Mouse (Mus musculus) E14TG2a.4 (cell line): ENCODE data around the gene Hey2.

Experiments used
- H3K27me3 ChIP-seq: 2 replicates; pipeline ENCODE4 v1.6.1; 2014; ENCODE audit warnings: low read length, control low read depth; ENCODE audit not compliant: insufficient read depth
- H3K36me3 ChIP-seq: 2 replicates; pipeline ENCODE4 v1.6.1; 2014; ENCODE audit warnings: low read length, control low read depth; ENCODE audit not compliant: insufficient read depth
- H3K4me1 ChIP-seq: replicated peaks from 2 replicates; pipeline ENCODE4 v1.6.1; 2014; ENCODE audit warnings: low read depth, low read length, control low read depth
- H3K4me3 ChIP-seq: replicated peaks from 2 replicates; pipeline ENCODE4 v1.5.1; 2014; ENCODE audit warnings: mild to moderate bottlenecking, low read length
- H3K9me3 ChIP-seq: 2 replicates; pipeline ENCODE4 v1.6.1; 2014; ENCODE audit warnings: low read length, control low read depth
- CTCF ChIP-seq: conservative IDR thresholded peaks from 2 replicates; pipeline ENCODE4 v1.5.1; 2014; ENCODE audit warnings: low read length
- NANOG ChIP-seq: IDR thresholded peaks from 2 replicates; pipeline ENCODE4 v1.6.1; 2014; ENCODE audit warnings: borderline replicate concordance, low read length, mixed read lengths
- POU5F1 ChIP-seq: IDR thresholded peaks from 2 replicates; pipeline ENCODE4 v1.6.1; 2014; ENCODE audit warnings: low read length, borderline replicate concordance

Hey2 gene

DNA sequence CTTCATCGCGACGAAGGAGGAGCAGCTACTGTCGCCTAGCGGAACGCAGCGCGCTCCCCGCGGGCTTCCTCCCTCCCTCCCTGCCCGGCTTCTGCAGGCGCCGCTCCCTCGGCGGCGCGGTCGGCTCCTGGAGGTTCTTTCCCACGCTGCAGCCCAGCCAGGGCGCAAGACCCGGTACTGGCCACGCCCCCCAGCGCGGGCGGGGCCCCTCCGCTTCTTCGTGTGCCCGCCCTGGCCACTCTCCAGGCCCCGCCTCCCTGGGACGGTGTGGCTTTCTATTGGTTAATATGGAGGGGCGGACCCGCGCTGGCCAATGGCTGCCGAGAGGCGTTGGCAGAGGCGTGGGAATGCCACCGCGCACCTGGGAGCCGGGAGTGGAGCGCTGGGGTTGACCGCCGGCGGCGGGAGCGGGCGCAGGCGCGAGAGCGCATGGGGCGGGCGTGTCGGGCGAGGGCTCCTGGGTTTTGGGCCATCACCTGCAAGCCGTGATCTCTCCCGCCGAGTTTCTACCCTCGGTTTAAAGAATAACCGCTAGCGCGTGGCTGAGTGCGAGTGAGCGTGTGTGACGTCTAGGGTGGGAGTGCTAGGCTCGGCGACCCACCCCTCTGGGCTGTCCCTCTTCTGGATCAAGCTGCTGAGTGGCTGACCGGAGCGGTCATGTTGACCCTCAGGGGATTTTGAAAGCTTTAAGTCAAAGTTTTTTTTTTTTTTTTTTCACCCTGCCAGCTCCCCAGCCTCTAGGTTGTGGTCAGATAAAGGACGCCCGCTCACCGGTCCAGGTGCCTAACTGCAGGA lies at the start of gene Hey2:
TSS of gene Hey2 (minus strand) at position 159 of the 795 bp plus-strand sequence.
- H3K9me3 ChIP-seq: no peaks in the 10 kb centered on the region
- H3K4me3 ChIP-seq: peak within 1 kb of the TSS; percentile 85
- H3K4me1 ChIP-seq: peaks cover 30% of the 10 kb centered on the region
- H3K36me3 ChIP-seq: no peaks in the 10 kb centered on the region
- H3K27me3 ChIP-seq: peaks cover 64% of the 10 kb centered on the region
- TF ChIP-seq POU5F1: no peak
- no peak for TF ChIP-seq NANOG
- no peak for TF ChIP-seq CTCF

DNA sequence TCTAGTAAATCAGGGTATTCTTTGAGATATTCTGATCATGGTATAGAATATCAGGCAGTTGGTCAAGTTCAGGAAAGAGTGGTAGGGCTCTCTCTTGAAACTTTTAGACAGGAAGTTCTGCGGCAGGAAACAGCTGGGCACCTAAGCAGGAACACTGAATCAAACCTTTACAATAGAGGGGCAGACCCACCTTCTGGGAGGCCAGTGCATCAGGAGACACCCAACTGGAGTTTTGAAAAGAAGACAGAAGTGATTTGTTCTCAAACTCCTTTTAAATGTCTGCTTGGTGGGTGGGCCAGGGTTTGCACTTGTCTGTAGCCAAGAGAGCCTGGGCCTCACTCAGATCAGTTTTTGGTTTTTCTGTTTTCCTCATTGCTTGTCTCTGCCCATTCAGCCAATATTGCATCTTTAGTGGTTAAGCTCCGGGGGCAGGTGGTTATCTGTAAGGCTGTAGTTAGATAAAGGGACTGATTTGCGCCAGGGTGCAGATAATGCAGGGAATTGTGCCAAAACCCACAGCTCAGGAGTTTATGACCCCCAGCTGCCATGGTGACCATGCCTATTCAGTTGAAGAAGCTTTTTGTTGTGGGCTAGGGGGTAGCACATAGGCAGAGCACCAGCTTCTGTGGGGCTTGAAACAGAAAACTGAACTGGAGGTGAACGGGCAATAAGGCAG lies 40.6 kb upstream of the Hey2 start:
- TF ChIP-seq CTCF (no peak), NANOG (no peak), POU5F1 (no peak)
- Histone ChIP-seq H3K36me3 (no peaks in the 10 kb centered on the region), H3K4me3 (no peak overlapping the region), H3K4me1 (peaks cover 6% of the 10 kb centered on the region), H3K27me3 (no peaks in the 10 kb centered on the region), H3K9me3 (peaks cover 6% of the 10 kb centered on the region; the same call in 1 of the 2 replicates)

- Histone ChIP-seq H3K4me1 (peaks cover 6% of the 10 kb centered on the region), H3K36me3 (no peaks in the 10 kb centered on the region), H3K4me3 (no peak overlapping the region), H3K27me3 (no peaks in the 10 kb centered on the region), H3K9me3 (peaks cover 6% of the 10 kb centered on the region; the same call in 1 of the 2 replicates)
- TF ChIP-seq POU5F1: no peak
- TF ChIP-seq CTCF: no peak
- TF ChIP-seq NANOG: no peak
These were observed 38.5 kb upstream of the Hey2 start for GRCm38 (mm10) chr10:30881109-30881508.

DNA sequence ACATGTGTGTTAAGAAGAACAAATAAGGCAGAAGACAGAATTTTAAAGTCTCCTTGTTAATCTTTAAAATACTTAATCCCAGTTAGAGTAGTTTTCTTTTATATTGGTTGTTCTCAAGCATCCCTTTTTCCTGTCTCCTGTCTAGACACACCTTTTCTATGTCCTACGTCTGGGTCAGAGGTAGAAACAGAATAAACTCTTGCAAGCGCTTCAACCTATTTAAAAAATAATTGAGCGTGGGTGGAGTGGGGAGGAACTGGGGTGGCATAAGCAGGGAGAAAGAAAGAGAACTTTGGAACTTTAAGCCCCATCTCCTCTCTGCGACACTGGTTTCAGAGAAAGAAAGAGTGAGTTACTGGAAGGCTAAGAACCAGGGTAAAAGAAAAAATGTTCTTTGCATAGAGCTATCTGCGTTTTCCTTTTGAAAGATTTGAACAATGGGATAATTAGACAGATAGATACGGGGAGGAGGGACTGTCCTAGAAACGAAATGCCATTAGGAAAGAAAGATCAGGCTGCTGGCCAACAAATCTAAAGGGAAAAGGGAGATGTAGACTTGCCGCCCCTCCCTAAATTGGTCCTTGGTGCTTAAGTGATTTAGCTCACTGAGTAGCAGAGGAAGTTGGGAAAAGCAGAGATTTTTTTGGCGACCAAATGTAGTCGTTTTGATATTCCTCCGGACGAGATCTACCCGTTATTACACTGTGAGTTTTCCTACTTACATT lies 2.7 kb upstream of the Hey2 start:
- no peak for TF ChIP-seq POU5F1
- TF ChIP-seq CTCF: no peak
- TF ChIP-seq NANOG: no peak
- Histone ChIP-seq H3K36me3 (no peaks in the 10 kb centered on the region), H3K9me3 (no peaks in the 10 kb centered on the region), H3K27me3 (peaks cover 61% of the 10 kb centered on the region), H3K4me1 (peaks cover 30% of the 10 kb centered on the region), H3K4me3 (no peak overlapping the region)

DNA sequence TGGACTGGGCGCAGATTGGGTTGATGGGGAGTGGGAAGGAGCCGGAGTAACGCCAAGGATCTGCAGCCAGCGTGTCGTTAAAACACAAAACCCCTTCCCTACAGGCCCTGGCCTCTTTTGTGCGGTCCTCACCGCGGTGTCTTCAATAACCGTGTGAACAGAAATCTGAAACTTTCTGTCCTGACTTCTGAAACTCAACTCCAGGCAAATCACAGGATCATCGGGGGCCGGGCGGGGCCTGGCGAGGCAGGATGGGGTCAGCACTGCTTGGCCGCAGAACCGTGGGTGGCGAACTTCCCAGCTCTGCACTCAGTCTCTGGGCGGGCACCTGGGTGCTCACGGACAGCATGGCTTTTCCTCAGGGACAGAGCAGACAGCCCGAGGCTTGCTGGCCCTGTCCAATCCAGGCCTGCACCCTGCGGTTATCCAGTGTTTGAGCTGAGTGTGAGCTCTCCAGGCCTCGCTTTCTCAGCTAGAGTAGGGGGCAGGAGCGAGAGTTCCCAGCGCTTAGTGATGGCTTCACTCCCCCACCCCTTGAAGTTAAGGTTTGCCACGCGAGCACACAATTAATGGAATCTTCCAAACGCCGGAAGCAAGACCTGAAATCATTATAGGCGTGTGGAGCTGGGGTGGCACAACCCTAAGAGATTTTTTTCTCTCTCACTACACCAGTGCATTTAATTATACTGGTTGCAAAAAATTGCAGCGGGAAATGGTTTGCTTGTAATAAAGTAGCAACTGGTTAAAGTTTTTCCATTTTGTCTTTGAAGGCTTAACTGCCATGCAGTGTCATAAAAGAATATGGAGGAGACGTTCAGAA lies 1.8 kb upstream of the Hey2 start:
- H3K36me3 ChIP-seq: no peaks in the 10 kb centered on the region
- H3K27me3 ChIP-seq: peaks cover 62% of the 10 kb centered on the region
- no peak for TF ChIP-seq POU5F1
- peak overlapping the region; percentile 85 for H3K4me3 ChIP-seq
- peaks cover 30% of the 10 kb centered on the region for H3K4me1 ChIP-seq
- no peaks in the 10 kb centered on the region for H3K9me3 ChIP-seq

- Histone ChIP-seq H3K9me3 (no peaks in the 10 kb centered on the region), H3K27me3 (peaks cover 64% of the 10 kb centered on the region), H3K4me3 (peak overlapping the region; percentile 85), H3K36me3 (no peaks in the 10 kb centered on the region), H3K4me1 (peaks cover 30% of the 10 kb centered on the region)
- no peak for TF ChIP-seq CTCF
- TF ChIP-seq NANOG: no peak
- no peak for TF ChIP-seq POU5F1
These were observed 1.0 kb upstream of the Hey2 start for GRCm38 (mm10) chr10:30843438-30844190.

- Histone ChIP-seq H3K4me1 (peaks cover 30% of the 10 kb centered on the region), H3K27me3 (peaks cover 64% of the 10 kb centered on the region), H3K4me3 (peak overlapping the region; percentile 85), H3K9me3 (no peaks in the 10 kb centered on the region), H3K36me3 (no peaks in the 10 kb centered on the region)
- no peak for TF ChIP-seq POU5F1
- no peak for TF ChIP-seq NANOG
- no peak for TF ChIP-seq CTCF
These were observed 373 bp downstream of the Hey2 start for GRCm38 (mm10) chr10:30842228-30842627.
